Mouse (Mus musculus) embryonic fibroblast, embryonic 13.5 days (primary cell): ENCODE measurements around the gene Naaladl2.

ENCODE experiments used
- CTCF ChIP-seq: IDR thresholded peaks from 2 replicates; pipeline ENCODE4 v1.5.1; 2011; ENCODE audit warnings: mild to moderate bottlenecking, control low read depth, low read length, moderate library complexity, borderline replicate concordance; ENCODE audit not compliant: insufficient read depth
- POLR2A ChIP-seq: IDR thresholded peaks from 2 replicates; pipeline ENCODE4 v1.6.1; 2011; ENCODE audit warnings: low read depth, mild to moderate bottlenecking, control low read depth, low read length, moderate library complexity

- TF ChIP-seq CTCF (no peak), POLR2A (no peak)
These were observed 1064.3 kb downstream of the Naaladl2 start for GRCm38 (mm10) chr3:24079761-24080160.
